Mouse (Mus musculus) ES-E14 (cell line): ENCODE measurements at regions not wholly inside any gene's neighbourhood (a gene's known extent, or its start where the extent isn't known, plus 50 kb on each side); places are given as distances from the start of the nearest gene placed in this dataset.

Experiments
- DNase-seq: peaks from one replicate; pipeline ENCODE4 v3.0.0-alpha.2; 2013; ENCODE audit warnings: low read depth, low spot score
- H3K27ac ChIP-seq: 2 replicates; pipeline ENCODE4 v1.5.1; 2012; ENCODE audit warnings: low read depth, mild to moderate bottlenecking, low read length, moderate library complexity, mixed read lengths; ENCODE audit not compliant: poor library complexity, insufficient read depth, severe bottlenecking
- H3K36me3 ChIP-seq: 2 replicates; pipeline ENCODE4 v1.6.1; 2012; ENCODE audit warnings: mild to moderate bottlenecking, low read length, moderate library complexity, mixed read lengths; ENCODE audit not compliant: control insufficient read depth, poor library complexity, insufficient read depth, severe bottlenecking
- H3K4me1 ChIP-seq, 2 experiments: fragments of 150-350 bp in 1 of 2; sonication (generic) in 1 of 2; 2 replicates each; pipeline ENCODE4 v1.6.1; 2012; ENCODE audit warnings: low read length in 2 of 2, mild to moderate bottlenecking in 1 of 2, mixed read lengths in 1 of 2; ENCODE audit not compliant: control insufficient read depth in 2 of 2, insufficient read depth in 2 of 2, poor library complexity in 1 of 2
- H3K4me3 ChIP-seq, 2 experiments: fragments of 150-350 bp in 1 of 2; sonication (generic) in 1 of 2; 2 replicates each; pipeline ENCODE4 v1.5.1; 2012; ENCODE audit warnings: low read length in 2 of 2, low read depth in 1 of 2, mild to moderate bottlenecking in 1 of 2, mixed read lengths in 1 of 2; ENCODE audit not compliant: insufficient read depth in 1 of 2, poor library complexity in 1 of 2, severe bottlenecking in 1 of 2
- H3K9ac ChIP-seq: 2 replicates; pipeline ENCODE4 v1.6.1; 2012; ENCODE audit warnings: low read depth, mild to moderate bottlenecking, low read length, mixed read lengths; ENCODE audit not compliant: poor library complexity, insufficient read depth, severe bottlenecking
- H3K9me3 ChIP-seq: fragments of 150-350 bp; sonication (generic); 2 replicates; pipeline ENCODE4 v1.6.1; 2012; ENCODE audit warnings: low read depth, mild to moderate bottlenecking, low read length; ENCODE audit not compliant: control insufficient read depth, insufficient read depth
- CHD2 ChIP-seq: IDR thresholded peaks from 2 replicates; pipeline ENCODE4 v1.6.1; 2014; ENCODE audit warnings: mild to moderate bottlenecking, low read depth, low read length, inconsistent platforms
- HCFC1 ChIP-seq: IDR thresholded peaks from 2 replicates; pipeline ENCODE4 v1.6.1; 2012; ENCODE audit warnings: low read length, inconsistent platforms, borderline replicate concordance; ENCODE audit not compliant: insufficient read depth
- MAFK ChIP-seq: IDR thresholded peaks from 2 replicates; pipeline ENCODE4 v1.6.1; 2014; ENCODE audit warnings: mild to moderate bottlenecking, low read depth, low read length, inconsistent platforms; ENCODE audit not compliant: insufficient read depth
- ZC3H11A ChIP-seq: IDR thresholded peaks from 2 replicates; pipeline ENCODE4 v1.6.1; 2012; ENCODE audit warnings: low read depth, mild to moderate bottlenecking, inconsistent platforms, low read length, borderline replicate concordance
- ZNF384 ChIP-seq: IDR thresholded peaks from 2 replicates; pipeline ENCODE4 v1.6.1; 2012; ENCODE audit warnings: low read depth, low read length, inconsistent platforms
- in situ Hi-C, 2 experiments: fragments of 600-800 bp; cut with MboI; formaldehyde crosslinking; loops; one replicate each; pipeline ENCODE4 v1.15.1; 2025; ENCODE audit warnings: low sequenced_read_pairs in 2 of 2, inconsistent platforms in 1 of 2; ENCODE audit not compliant: unreplicated experiment in 2 of 2

DNA sequence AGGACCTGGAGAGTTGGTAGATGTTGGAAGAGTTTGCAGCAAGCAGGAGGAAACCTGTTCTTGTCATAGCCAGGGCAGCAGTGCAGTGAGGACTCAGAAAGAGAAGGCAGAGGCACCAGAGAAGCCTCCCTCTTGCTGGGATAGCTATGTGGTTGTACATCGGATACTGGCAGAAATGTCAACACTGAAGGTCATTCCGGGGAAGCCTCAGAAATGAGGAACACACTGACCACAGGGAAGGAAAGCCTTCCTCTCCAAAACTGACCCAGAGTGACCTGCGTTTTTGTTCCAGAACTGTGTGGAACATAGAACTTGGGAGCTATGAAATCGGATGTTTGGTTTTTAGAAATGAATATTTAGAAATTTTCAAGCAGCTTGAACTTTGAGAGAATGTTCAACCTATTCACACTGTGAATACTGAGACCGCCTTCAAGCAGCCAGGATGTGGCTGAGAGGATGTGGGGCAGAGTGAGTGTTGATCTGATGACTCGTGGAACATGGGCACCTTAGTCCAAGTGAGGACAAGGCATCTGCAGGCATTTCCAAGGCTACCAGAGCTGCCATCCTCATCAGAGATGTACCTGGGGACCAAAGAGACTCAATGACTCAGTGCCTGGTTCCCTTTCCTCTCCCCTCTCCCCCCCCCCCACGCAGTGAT is 85.3 kb upstream of the S1pr3 start:
- TF ChIP-seq CHD2 (no peak), ZC3H11A (no peak), ZNF384 (no peak), HCFC1 (no peak), MAFK (no peak)
- H3K36me3 ChIP-seq: no peaks in the 10 kb centered on the region
- no peak overlapping the region for H3K4me3 ChIP-seq
- no peak for DNase-seq
- no peak overlapping the region for H3K9ac ChIP-seq
- in situ Hi-C loops: no loop called here
- H3K9me3 ChIP-seq: no peaks in the 10 kb centered on the region
- no peak overlapping the region for H3K27ac ChIP-seq
- no peaks in the 10 kb centered on the region for H3K4me1 ChIP-seq

DNA sequence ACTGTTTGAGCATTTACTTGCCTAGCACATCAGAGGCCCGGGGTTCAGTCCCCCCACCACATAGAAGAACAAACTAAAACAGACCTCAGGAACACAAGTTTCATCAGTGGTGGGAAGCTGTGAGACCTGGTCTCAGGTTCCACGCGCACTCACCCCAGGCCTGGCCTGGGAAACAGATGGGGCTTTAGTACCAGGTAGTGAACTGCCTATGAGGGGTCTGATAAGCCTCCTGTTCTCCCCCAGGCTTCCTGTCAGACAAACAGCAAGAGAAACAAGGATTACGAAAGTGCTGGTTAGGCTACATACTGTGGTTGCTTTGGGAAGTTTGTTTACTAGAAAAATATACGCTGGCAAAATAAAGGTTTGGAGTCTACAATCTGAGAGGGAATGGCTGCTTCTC is 83.7 kb upstream of the S1pr3 start:
- TF ChIP-seq HCFC1 (no peak), MAFK (no peak), ZNF384 (no peak), ZC3H11A (no peak), CHD2 (no peak)
- no peak overlapping the region for H3K4me3 ChIP-seq
- H3K27ac ChIP-seq: no peak overlapping the region
- H3K4me1 ChIP-seq: no peaks in the 10 kb centered on the region
- no peak overlapping the region for H3K9ac ChIP-seq
- H3K9me3 ChIP-seq: no peaks in the 10 kb centered on the region
- no peaks in the 10 kb centered on the region for H3K36me3 ChIP-seq
- DNase-seq: no peak
- in situ Hi-C loops: no loop called here

DNA sequence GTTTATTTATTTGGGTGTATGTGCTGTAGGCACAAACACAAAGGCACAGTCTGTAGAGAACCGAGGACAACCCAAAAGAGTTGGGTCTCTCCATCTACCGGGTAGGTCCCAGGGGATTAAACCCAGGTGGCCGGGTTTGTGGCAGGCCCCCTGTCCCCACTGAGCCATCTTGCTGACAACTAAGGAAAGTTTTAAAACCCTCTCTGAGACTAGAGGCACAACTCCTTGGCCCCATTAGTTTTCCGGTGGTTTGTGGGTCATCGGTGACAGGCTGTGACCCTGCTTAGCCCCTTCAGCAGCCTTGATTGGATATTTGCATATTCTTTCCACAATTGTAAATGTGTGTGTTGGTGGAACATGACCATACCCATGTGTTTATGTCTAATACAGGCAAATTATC is 83.1 kb upstream of the S1pr3 start:
- no peaks in the 10 kb centered on the region for H3K9me3 ChIP-seq
- H3K4me1 ChIP-seq: no peaks in the 10 kb centered on the region
- TF ChIP-seq CHD2 (no peak), ZNF384 (no peak), HCFC1 (no peak), MAFK (no peak), ZC3H11A (no peak)
- in situ Hi-C loops: no loop called here
- H3K36me3 ChIP-seq: no peaks in the 10 kb centered on the region
- no peak overlapping the region for H3K27ac ChIP-seq
- no peak overlapping the region for H3K4me3 ChIP-seq
- DNase-seq: no peak
- no peak overlapping the region for H3K9ac ChIP-seq

GRCm38 (mm10) chr13:51326128-51326527 is 82.3 kb upstream of the S1pr3 start:
- H3K4me1 ChIP-seq: no peaks in the 10 kb centered on the region
- in situ Hi-C loops: no loop called here
- H3K9me3 ChIP-seq: no peaks in the 10 kb centered on the region

More at GRCm38 (mm10) chr13:51326128-51326527, 82.3 kb upstream of the S1pr3 start:
- TF ChIP-seq ZNF384 (no peak), ZC3H11A (no peak), HCFC1 (no peak), CHD2 (no peak), MAFK (no peak)
- DNase-seq: no peak
- Histone ChIP-seq H3K9ac (no peak overlapping the region), H3K27ac (no peak overlapping the region), H3K4me3 (no peak overlapping the region), H3K36me3 (no peaks in the 10 kb centered on the region)
